Mouse (Mus musculus): ENCODE data around the gene Pax9. TPM values are rescaled to one million over a fixed set of nuclear protein-coding genes. Genes with fewer than 3 reads are reported as not detected.

Gene Pax9
- polyA plus RNA-seq, 1 experiment from 2014 or later = 0.60 TPM

DNA sequence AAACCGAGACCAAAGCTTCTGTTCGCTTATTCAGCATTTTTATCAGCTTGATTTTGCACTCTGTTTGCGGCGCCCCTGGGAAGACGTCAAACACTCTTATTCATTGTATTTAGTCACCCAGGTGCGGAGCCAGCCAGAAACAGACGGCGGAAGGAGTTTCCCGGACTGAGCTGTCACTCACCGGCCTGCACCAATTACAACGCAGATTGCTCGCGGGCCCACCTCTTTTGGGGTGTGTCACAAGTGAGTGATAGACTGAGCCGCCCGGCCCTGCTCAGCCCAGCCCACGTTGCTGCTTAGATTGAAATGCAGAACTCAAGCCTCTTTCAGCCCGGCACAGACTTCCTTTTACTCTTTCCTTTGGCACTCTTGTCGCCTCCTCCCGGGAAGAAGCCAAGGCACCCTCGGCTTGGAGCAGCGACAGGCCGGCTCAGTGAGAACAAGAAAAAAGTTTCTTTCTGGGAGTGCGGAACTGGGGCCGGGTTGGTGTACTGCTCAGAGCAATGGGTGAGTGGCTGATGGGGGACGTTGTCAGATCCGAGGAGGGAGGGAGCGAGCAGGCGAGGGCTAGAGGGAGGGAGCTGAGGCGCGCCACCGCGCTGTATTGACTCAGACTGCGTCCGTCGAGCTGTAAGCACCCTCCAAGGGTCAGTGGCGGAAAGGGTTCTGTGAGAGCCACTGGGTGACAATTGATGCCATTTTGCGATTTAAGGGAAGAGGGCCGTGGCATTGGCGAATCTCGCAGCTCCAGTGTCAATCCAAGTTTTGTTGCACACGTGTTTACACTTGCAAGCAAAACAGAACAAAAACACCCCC is 4.0 kb downstream of the Pax9 start:
- peak; percentile 92 for ATAC-seq (replicated peaks; ENCODE audit: low FRiP score)
- Histone ChIP-seq H3K27me3 (replicated peaks; ENCODE audit: control insufficient read depth, insufficient read depth, low read length) (peaks cover 97% of the 10 kb centered on the region), H3K36me3 (ENCODE audit: control insufficient read depth, insufficient read depth, low read length) (no peaks in the 10 kb centered on the region), H3K27ac (ENCODE audit: low read depth, low read length) (no peak overlapping the region), H3K4me3 (ENCODE audit: low read depth, low read length) (peak overlapping the region; percentile 35), H3K4me1 (replicated peaks; ENCODE audit: control insufficient read depth, insufficient read depth, low read length) (no peaks in the 10 kb centered on the region; the same call in none of the 2 replicates), H3K9me3 (ENCODE audit: control insufficient read depth, low read length) (no peaks in the 10 kb centered on the region), H3K9ac (ENCODE audit: low read depth, low read length) (no peak overlapping the region), H3K4me2 (peak overlapping the region; percentile 61)
- DNase-seq (ENCODE audit: low spot score) = peak; percentile 73
- under 1% methylated on average over 41 of the region's 41 CpGs for WGBS

DNA sequence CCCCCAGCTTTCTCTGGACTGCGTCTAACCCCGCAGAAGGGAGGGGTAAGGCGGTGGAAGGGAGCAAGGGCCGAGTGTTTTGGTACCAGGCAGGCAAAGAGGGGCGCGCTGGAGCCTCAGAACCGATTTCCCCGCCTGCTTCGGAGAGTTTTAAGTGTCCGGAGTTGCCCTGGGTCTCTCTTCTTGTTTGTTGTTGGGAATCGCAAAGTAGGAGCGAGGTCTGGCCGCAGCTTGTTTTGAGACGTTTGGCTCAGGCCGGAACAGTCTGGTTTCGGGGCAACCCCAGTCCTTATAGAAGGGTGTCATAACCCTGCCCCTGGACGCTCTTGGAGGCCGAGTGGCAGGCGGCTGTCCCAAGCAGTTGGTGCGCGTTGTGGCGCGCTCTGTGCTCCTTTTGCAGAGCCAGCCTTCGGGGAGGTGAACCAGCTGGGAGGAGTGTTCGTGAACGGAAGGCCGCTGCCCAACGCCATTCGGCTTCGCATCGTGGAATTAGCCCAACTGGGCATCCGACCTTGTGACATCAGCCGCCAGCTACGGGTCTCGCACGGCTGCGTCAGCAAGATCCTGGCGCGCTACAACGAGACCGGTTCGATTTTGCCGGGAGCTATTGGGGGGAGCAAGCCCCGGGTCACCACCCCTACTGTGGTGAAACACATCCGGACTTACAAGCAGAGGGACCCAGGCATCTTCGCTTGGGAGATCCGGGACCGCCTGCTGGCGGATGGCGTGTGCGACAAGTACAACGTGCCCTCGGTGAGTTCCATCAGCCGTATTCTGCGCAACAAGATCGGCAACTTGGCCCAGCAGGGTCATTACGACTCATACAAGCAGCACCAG is 4.8 kb downstream of the Pax9 start:
- H3K4me3 ChIP-seq (ENCODE audit: low read depth, low read length) = peak overlapping the region; percentile 35
- H3K9me3 ChIP-seq (ENCODE audit: control insufficient read depth, low read length) = no peaks in the 10 kb centered on the region
- ATAC-seq (replicated peaks; ENCODE audit: low FRiP score) = no peak
- H3K36me3 ChIP-seq (ENCODE audit: control insufficient read depth, insufficient read depth, low read length) = no peaks in the 10 kb centered on the region
- peak; percentile 44 for DNase-seq (ENCODE audit: low spot score)
- H3K27ac ChIP-seq (ENCODE audit: low read depth, low read length) = no peak overlapping the region
- H3K4me1 ChIP-seq (replicated peaks; ENCODE audit: control insufficient read depth, insufficient read depth, low read length) = no peaks in the 10 kb centered on the region; the same call in none of the 2 replicates
- no peak overlapping the region for H3K9ac ChIP-seq (ENCODE audit: low read depth, low read length)
- WGBS = 1% methylated on average over 57 of the region's 57 CpGs
- peak overlapping the region; percentile 61 for H3K4me2 ChIP-seq
- peaks cover 96% of the 10 kb centered on the region for H3K27me3 ChIP-seq (replicated peaks; ENCODE audit: control insufficient read depth, insufficient read depth, low read length)

DNA sequence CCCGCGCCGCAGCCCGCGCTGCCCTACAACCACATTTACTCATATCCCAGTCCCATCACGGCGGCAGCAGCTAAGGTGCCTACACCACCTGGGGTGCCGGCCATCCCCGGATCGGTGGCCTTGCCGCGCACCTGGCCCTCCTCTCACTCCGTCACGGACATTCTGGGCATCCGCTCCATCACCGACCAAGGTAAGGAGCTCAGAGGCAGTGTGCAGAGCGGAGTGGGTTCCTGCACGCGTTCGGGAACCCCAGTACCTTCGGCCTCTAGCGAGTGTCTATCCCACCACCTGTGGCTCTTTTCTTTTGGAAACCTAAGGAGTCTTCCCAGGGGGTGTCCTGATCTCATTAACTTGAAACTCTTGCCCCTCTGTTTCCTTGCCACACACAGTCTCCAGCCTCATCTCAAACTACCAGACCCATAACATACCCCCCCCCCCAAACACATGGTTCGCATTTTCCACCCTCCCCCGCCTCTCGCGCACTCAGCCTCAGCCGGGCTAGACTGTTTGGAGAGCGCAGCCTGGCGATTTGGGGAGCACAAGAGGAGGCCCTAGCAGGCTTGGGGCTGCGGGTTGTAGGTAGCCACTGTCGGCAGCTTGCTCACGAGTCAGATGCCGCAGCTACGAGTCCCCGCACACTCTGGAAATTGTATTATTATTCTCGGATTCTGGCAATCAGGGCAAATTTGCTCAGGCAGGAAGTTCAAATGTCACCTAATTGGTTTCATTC is 5.6 kb downstream of the Pax9 start:
- no peak overlapping the region for H3K9ac ChIP-seq (ENCODE audit: low read depth, low read length)
- peak overlapping the region; percentile 61 for H3K4me2 ChIP-seq
- WGBS = 1% methylated on average over 36 of the region's 36 CpGs
- H3K27ac ChIP-seq (ENCODE audit: low read depth, low read length) = no peak overlapping the region
- H3K4me3 ChIP-seq (ENCODE audit: low read depth, low read length) = peak overlapping the region; percentile 21
- no peaks in the 10 kb centered on the region; the same call in none of the 2 replicates for H3K4me1 ChIP-seq (replicated peaks; ENCODE audit: control insufficient read depth, insufficient read depth, low read length)
- ATAC-seq (replicated peaks; ENCODE audit: low FRiP score) (no peak), DNase-seq (ENCODE audit: low spot score) (peak; percentile 45)
- H3K36me3 ChIP-seq (ENCODE audit: control insufficient read depth, insufficient read depth, low read length) = no peaks in the 10 kb centered on the region
- no peaks in the 10 kb centered on the region for H3K9me3 ChIP-seq (ENCODE audit: control insufficient read depth, low read length)
- peaks cover 91% of the 10 kb centered on the region for H3K27me3 ChIP-seq (replicated peaks; ENCODE audit: control insufficient read depth, insufficient read depth, low read length)

DNA sequence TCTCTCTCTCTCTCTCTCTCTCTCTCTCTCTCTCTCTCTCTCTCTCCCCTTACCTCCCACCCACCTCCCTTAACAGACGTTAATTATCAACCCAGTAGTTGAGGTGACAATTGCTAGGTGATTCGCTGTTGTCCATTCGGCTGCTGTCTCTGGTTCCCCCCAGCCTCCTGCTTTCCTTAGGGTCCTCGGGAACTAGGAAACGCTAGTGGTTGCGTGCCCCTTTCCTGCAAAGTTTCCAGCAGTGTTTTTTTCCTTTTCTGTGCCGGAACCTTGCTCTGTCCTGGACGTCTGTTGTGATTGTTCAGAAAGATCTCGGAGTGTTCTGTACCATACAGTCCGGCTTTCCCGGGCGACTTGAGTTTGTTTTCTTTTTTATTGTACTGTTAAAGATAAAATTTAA is 6.2 kb downstream of the Pax9 start:
- H3K27me3 ChIP-seq (replicated peaks; ENCODE audit: control insufficient read depth, insufficient read depth, low read length) = peaks cover 91% of the 10 kb centered on the region
- no peak overlapping the region for H3K4me2 ChIP-seq
- no peaks in the 10 kb centered on the region; the same call in none of the 2 replicates for H3K4me1 ChIP-seq (replicated peaks; ENCODE audit: control insufficient read depth, insufficient read depth, low read length)
- no peaks in the 10 kb centered on the region for H3K9me3 ChIP-seq (ENCODE audit: control insufficient read depth, low read length)
- no peak for DNase-seq (ENCODE audit: low spot score)
- no peak overlapping the region for H3K4me3 ChIP-seq (ENCODE audit: low read depth, low read length)
- no peaks in the 10 kb centered on the region for H3K36me3 ChIP-seq (ENCODE audit: control insufficient read depth, insufficient read depth, low read length)
- no peak overlapping the region for H3K27ac ChIP-seq (ENCODE audit: low read depth, low read length)
- no peak for ATAC-seq (replicated peaks; ENCODE audit: low FRiP score)
- H3K9ac ChIP-seq (ENCODE audit: low read depth, low read length) = no peak overlapping the region
- 2% methylated on average over 12 of the region's 12 CpGs for WGBS

DNA sequence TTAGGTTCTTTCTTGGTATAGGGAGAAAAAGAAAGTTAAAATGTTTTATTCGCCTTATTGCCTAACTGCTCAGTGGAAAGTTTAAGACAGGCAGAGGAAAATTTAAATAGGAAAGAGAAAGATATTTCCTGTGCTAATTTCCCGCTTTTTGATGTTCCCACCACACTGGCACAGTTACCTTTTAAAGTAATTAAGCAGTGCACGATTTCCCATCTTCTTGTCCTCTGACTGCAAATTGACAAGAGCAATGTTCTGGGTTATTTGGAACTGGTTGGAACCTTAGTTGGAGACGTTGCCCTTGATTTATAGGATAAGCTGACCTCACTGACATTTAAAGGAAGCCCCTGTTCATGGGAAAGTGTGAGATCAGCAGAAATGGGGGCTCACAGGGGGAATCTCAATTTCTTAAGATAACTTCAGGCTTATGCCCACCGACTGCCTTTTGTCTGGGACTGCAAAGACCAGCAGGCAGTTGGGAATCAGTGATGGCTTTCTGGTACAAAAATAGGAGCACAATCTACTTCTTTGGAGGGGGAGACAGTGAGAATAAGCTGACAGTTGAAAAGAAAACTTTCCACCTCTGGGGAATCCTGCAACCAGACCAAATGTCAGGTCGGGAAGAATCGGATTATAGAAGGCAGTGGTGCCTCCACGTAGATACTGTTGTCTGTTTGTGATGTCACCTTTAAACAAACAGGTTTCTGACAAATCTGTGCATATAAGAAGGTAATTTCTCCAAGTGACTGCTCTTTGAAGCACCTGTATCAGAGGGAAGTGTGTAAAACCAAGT is 6.8 kb downstream of the Pax9 start:
- no peak overlapping the region for H3K4me2 ChIP-seq
- no peak for DNase-seq (ENCODE audit: low spot score)
- peaks cover 85% of the 10 kb centered on the region for H3K27me3 ChIP-seq (replicated peaks; ENCODE audit: control insufficient read depth, insufficient read depth, low read length)
- H3K27ac ChIP-seq (ENCODE audit: low read depth, low read length) = no peak overlapping the region
- no peak overlapping the region for H3K4me3 ChIP-seq (ENCODE audit: low read depth, low read length)
- no peak overlapping the region for H3K9ac ChIP-seq (ENCODE audit: low read depth, low read length)
- no peaks in the 10 kb centered on the region for H3K36me3 ChIP-seq (ENCODE audit: control insufficient read depth, insufficient read depth, low read length)
- no peaks in the 10 kb centered on the region; the same call in none of the 2 replicates for H3K4me1 ChIP-seq (replicated peaks; ENCODE audit: control insufficient read depth, insufficient read depth, low read length)
- H3K9me3 ChIP-seq (ENCODE audit: control insufficient read depth, low read length) = no peaks in the 10 kb centered on the region
- WGBS = 3% methylated on average over 8 of the region's 8 CpGs
- ATAC-seq (replicated peaks; ENCODE audit: low FRiP score) = no peak

DNA sequence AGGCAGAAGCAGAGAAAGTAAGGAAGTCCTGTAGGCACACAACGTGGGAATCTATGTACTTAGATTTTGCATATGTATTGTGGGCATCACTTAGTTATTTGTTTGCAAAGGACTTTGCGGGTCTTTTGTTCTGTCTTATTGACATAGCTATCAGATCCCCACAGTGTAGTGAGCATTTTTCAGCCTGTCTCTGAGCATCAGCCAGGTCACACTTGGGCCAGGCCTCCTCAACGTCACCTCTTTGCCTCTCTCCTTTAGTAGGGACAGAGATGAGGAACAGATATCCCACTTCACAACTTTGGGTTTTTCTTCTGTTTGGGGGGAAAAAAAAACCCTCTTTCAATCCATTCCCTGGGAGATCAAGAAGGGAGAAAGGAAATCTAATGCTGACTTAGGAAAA is 7.8 kb downstream of the Pax9 start:
- peaks cover 76% of the 10 kb centered on the region for H3K27me3 ChIP-seq (replicated peaks; ENCODE audit: control insufficient read depth, insufficient read depth, low read length)
- DNase-seq (ENCODE audit: low spot score) (no peak), ATAC-seq (replicated peaks; ENCODE audit: low FRiP score) (no peak)
- H3K27ac ChIP-seq (ENCODE audit: low read depth, low read length) = no peak overlapping the region
- no peaks in the 10 kb centered on the region; the same call in none of the 2 replicates for H3K4me1 ChIP-seq (replicated peaks; ENCODE audit: control insufficient read depth, insufficient read depth, low read length)
- H3K9me3 ChIP-seq (ENCODE audit: control insufficient read depth, low read length) = no peaks in the 10 kb centered on the region
- 7% methylated on average over 3 of the region's 3 CpGs for WGBS
- H3K4me3 ChIP-seq (ENCODE audit: low read depth, low read length) = no peak overlapping the region
- no peak overlapping the region for H3K4me2 ChIP-seq
- H3K36me3 ChIP-seq (ENCODE audit: control insufficient read depth, insufficient read depth, low read length) = no peaks in the 10 kb centered on the region
- H3K9ac ChIP-seq (ENCODE audit: low read depth, low read length) = no peak overlapping the region

DNA sequence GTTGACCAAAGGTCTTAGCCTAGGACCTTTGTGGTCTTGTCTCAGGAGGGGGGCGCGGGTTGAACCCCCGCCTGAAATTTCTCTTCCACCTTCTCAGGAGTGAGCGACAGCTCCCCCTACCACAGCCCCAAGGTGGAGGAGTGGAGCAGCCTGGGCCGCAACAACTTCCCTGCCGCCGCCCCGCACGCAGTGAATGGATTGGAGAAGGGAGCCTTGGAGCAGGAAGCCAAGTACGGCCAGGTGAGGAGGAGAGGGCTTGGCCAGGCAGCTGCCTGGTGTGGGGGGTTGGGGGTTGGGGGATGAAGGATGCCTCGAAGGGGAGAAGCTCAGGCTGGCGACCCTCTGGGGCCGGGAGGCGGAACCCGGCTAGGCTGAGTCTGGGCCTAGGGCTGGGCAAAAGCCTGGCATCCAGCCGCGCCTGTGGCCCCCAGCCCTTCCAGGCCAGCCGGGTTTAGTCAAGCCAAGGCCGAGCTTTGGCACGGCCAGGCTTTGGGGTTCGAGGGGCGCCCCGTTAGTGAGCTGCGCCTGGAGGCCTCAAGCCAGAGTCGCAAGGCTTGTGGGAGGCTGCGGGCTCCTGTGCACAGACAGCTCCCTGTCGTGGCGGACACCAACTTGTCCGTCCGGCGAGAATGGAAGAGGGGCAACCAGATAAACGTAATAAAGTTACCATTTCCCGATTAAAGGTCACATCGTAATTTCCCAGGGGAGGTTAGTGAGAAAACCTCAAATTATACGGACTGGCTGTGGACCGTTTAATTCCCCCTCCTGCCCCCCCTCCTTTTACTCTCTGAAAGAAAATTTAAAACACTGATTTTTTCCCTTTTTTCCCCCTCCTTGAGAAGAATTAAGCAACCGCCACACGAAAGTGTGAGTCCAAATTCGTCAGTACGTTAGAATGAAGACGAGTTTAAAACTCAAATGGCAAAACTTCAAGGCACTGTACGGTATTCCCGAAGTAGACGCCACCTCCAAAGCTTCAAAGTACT is 8.6 kb downstream of the Pax9 start:
- Histone ChIP-seq H3K9ac (ENCODE audit: low read depth, low read length) (no peak overlapping the region), H3K27me3 (replicated peaks; ENCODE audit: control insufficient read depth, insufficient read depth, low read length) (peaks cover 67% of the 10 kb centered on the region), H3K4me1 (replicated peaks; ENCODE audit: control insufficient read depth, insufficient read depth, low read length) (no peaks in the 10 kb centered on the region; the same call in none of the 2 replicates), H3K4me3 (ENCODE audit: low read depth, low read length) (no peak overlapping the region), H3K36me3 (ENCODE audit: control insufficient read depth, insufficient read depth, low read length) (no peaks in the 10 kb centered on the region), H3K4me2 (no peak overlapping the region), H3K9me3 (ENCODE audit: control insufficient read depth, low read length) (no peaks in the 10 kb centered on the region), H3K27ac (ENCODE audit: low read depth, low read length) (no peak overlapping the region)
- WGBS = 7% methylated on average over 44 of the region's 44 CpGs
- DNase-seq (ENCODE audit: low spot score) (no peak), ATAC-seq (replicated peaks; ENCODE audit: low FRiP score) (no peak)
